12 mouse cellular contexts compared by ENCODE assay signal in genomic region chr1:90369287-90369686, GRCm38 (mm10).
A peak's percentile ranks its signal among the peaks of the same experiment; 100 is the strongest.
DNase-seq lines count a peak whose midpoint lies in the region; ATAC-seq and TF ChIP-seq lines count a peak whose summit lies in the region.
"Had no signal": no experiment of that assay in that cellular context is flagged by ENCODE, and none has a peak within 500 bp of the region (broad histone marks: within the 10 kb centered on the region; RNA-seq: fewer than 3 reads in every experiment).

No protein-coding gene starts in this region.

- WGBS in lung, adult 2 months = 77% methylated on average over 2 of the region's 2 CpGs

- peak; percentile 69 for ATAC-seq in granulocyte monocyte progenitor cell, adult 5-6 weeks (replicated peaks; ENCODE audit: poor library complexity, severe bottlenecking)
- ATAC-seq: forebrain, embryonic 13.5 days had no signal

- H3K4me3 ChIP-seq in lung, adult 2 months (replicated peaks; ENCODE audit: extremely low read depth, low read depth, low read length) = no peak overlapping the region
- H3K4me3 ChIP-seq: forebrain, embryonic 13.5 days; midbrain, embryonic 10.5 days had no signal

- no peaks in the 10 kb centered on the region for H3K4me1 ChIP-seq in lung, adult 2 months (ENCODE audit: control insufficient read depth, insufficient read depth, low read length)
- H3K4me1 ChIP-seq: forebrain, embryonic 13.5 days had no signal

- peak; percentile 29 for DNase-seq in embryo, embryonic 10 days (ENCODE audit: low spot score)
- no peak for DNase-seq in embryo, embryonic 10.5 days (ENCODE audit: low spot score)
- peak; percentile 7 to 21 for DNase-seq in lung, adult 18-20 months
- no peak for DNase-seq in lung, adult 2 months
- DNase-seq in spleen, postnatal 36 days (ENCODE audit: low spot score in 2 of 2) = peak; percentile 61 to 70
- DNase-seq in ovary, postnatal 14 days (ENCODE audit: low spot score) = no peak
- no peak for DNase-seq in layer of hippocampus, adult 11-12 months (ENCODE audit: low spot score)
- DNase-seq: cerebellum, adult 18-20 months; kidney, adult 2 months had no signal

- TF ChIP-seq POLR2A in lung, adult 2 months (IDR thresholded peaks at IDR 0.05; ENCODE audit: borderline replicate concordance, extremely low read depth, low read depth, low read length) = no peak

- TF ChIP-seq CTCF in lung, adult 2 months (IDR thresholded peaks at IDR 0.05; ENCODE audit: insufficient read depth, low read length) = no peak

Comparison
In these comparisons a context has a peak if more than half of its experiments do, and no peak if none do; other contexts are left out.
1. DNase-seq: peak in embryo, embryonic 10 days (single experiment), lung, adult 18-20 months (2 of 2) and spleen, postnatal 36 days (2 of 2); none in embryo, embryonic 10.5 days (single experiment), lung, adult 2 months (single experiment), ovary, postnatal 14 days (single experiment) and layer of hippocampus, adult 11-12 months (single experiment).